ENCODE assay signal across 8 mouse cellular contexts in genomic region chr13:42917251-42917650, GRCm38 (mm10).
A peak's percentile ranks its signal among the peaks of the same experiment; 100 is the strongest.
DNase-seq lines count a peak whose midpoint lies in the region; ATAC-seq lines count a peak whose summit lies in the region.

No protein-coding gene starts in this region.

- DNase-seq in right cerebral cortex, postnatal 4 days: peak; percentile 66
- DNase-seq in right cerebral cortex, postnatal 36 days (ENCODE audit: low spot score in 2 of 2): no peak
- no peak for DNase-seq in embryonic facial prominence, embryonic 14.5 days (ENCODE audit: low spot score)
- DNase-seq in hindbrain, embryonic 14.5 days (ENCODE audit: low spot score): peak; percentile 61
- peak; percentile 56 to 63 for DNase-seq in layer of hippocampus, postnatal 25 days (ENCODE audit: extremely low spot score in 1 of 2, low spot score in 1 of 2)
- no peak for DNase-seq in thymus, postnatal 25 days
- DNase-seq in spleen, adult 12 weeks (ENCODE audit: low spot score): no peak

- H3K9ac ChIP-seq in embryonic facial prominence, embryonic 14.5 days (ENCODE audit: low read depth, low read length): no peak overlapping the region
- H3K9ac ChIP-seq in hindbrain, embryonic 14.5 days: peak overlapping the region; percentile 75
- 0 out of 2 replicates have a peak overlapping the region, but pooled peaks have one; percentile 86 for H3K9ac ChIP-seq in midbrain, embryonic 16.5 days (ENCODE audit: low read depth, low read length)

- no peaks in the 10 kb centered on the region for H3K9me3 ChIP-seq in embryonic facial prominence, embryonic 14.5 days (ENCODE audit: control insufficient read depth, low read length)
- H3K9me3 ChIP-seq in hindbrain, embryonic 14.5 days (ENCODE audit: control insufficient read depth, low read length): no peaks in the 10 kb centered on the region
- no peaks in the 10 kb centered on the region for H3K9me3 ChIP-seq in midbrain, embryonic 16.5 days (replicated peaks; ENCODE audit: control insufficient read depth, low read length, poor library complexity, severe bottlenecking)

- H3K27ac ChIP-seq in embryonic facial prominence, embryonic 14.5 days (replicated peaks; ENCODE audit: low read depth, low read length): no peak overlapping the region
- H3K27ac ChIP-seq in hindbrain, embryonic 14.5 days: no peak overlapping the region
- no peak overlapping the region for H3K27ac ChIP-seq in midbrain, embryonic 16.5 days (ENCODE audit: low read length)

- peak overlapping the region; percentile 66 for H3K4me3 ChIP-seq in embryonic facial prominence, embryonic 14.5 days (ENCODE audit: low read depth, low read length)
- peak overlapping the region; percentile 66 for H3K4me3 ChIP-seq in hindbrain, embryonic 14.5 days (replicated peaks; ENCODE audit: low read length)
- peak overlapping the region; percentile 72 for H3K4me3 ChIP-seq in midbrain, embryonic 16.5 days (ENCODE audit: low read depth, low read length)

- WGBS in embryonic facial prominence, embryonic 14.5 days: 23% methylated on average over 6 of the region's 6 CpGs
- WGBS in hindbrain, embryonic 14.5 days: 36% methylated on average over 6 of the region's 6 CpGs
- 33% methylated on average over 6 of the region's 6 CpGs for WGBS in midbrain, embryonic 16.5 days

- H3K4me1 ChIP-seq in embryonic facial prominence, embryonic 14.5 days (ENCODE audit: control insufficient read depth, insufficient read depth, low read length): peaks cover 12% of the 10 kb centered on the region; the same call in 1 of the 2 replicates
- peaks cover 18% of the 10 kb centered on the region for H3K4me1 ChIP-seq in hindbrain, embryonic 14.5 days (replicated peaks; ENCODE audit: control insufficient read depth, insufficient read depth, low read length)
- peaks cover 19% of the 10 kb centered on the region for H3K4me1 ChIP-seq in midbrain, embryonic 16.5 days (ENCODE audit: control insufficient read depth, insufficient read depth, low read length)

- H3K36me3 ChIP-seq in embryonic facial prominence, embryonic 14.5 days (ENCODE audit: control insufficient read depth, insufficient read depth, low read length): no peaks in the 10 kb centered on the region
- H3K36me3 ChIP-seq in hindbrain, embryonic 14.5 days (replicated peaks; ENCODE audit: control insufficient read depth, insufficient read depth): no peaks in the 10 kb centered on the region
- H3K36me3 ChIP-seq in midbrain, embryonic 16.5 days (ENCODE audit: control insufficient read depth, insufficient read depth, low read length): no peaks in the 10 kb centered on the region

- H3K4me2 ChIP-seq in embryonic facial prominence, embryonic 14.5 days (ENCODE audit: low read depth, low read length): peak overlapping the region; percentile 100
- peak overlapping the region; percentile 100 for H3K4me2 ChIP-seq in hindbrain, embryonic 14.5 days (replicated peaks)
- H3K4me2 ChIP-seq in midbrain, embryonic 16.5 days (ENCODE audit: low read length): peak overlapping the region; percentile 99

- ATAC-seq in embryonic facial prominence, embryonic 14.5 days (ENCODE audit: low read depth): 0 out of 2 replicates have a peak, but pooled peaks have one; percentile 30
- ATAC-seq in hindbrain, embryonic 14.5 days (ENCODE audit: low FRiP score): peak; percentile 59; the same call in 1 of the 2 replicates
- ATAC-seq in midbrain, embryonic 16.5 days: peak; percentile 46; the same call in 1 of the 2 replicates

- peaks cover 15% of the 10 kb centered on the region; the same call in 1 of the 2 replicates for H3K27me3 ChIP-seq in embryonic facial prominence, embryonic 14.5 days (replicated peaks; ENCODE audit: control insufficient read depth, insufficient read depth, low read length)
- H3K27me3 ChIP-seq in hindbrain, embryonic 14.5 days (ENCODE audit: control insufficient read depth, insufficient read depth, low read length): peaks cover 9% of the 10 kb centered on the region; the same call in 1 of the 2 replicates
- peaks cover 4% of the 10 kb centered on the region for H3K27me3 ChIP-seq in midbrain, embryonic 16.5 days (ENCODE audit: control insufficient read depth, insufficient read depth, low read depth, low read length)

Comparison
In these comparisons a context has a peak if more than half of its experiments do, and no peak if none do; other contexts are left out.
1. DNase-seq: peak in right cerebral cortex, postnatal 4 days (single experiment), hindbrain, embryonic 14.5 days (single experiment) and layer of hippocampus, postnatal 25 days (2 of 2); none in right cerebral cortex, postnatal 36 days (0 of 2), embryonic facial prominence, embryonic 14.5 days (single experiment), thymus, postnatal 25 days (single experiment) and spleen, adult 12 weeks (single experiment).
2. Peak in every context shown above with its lines, with median percentiles within 50 percentile points of each other: ATAC-seq, H3K4me2 ChIP-seq and H3K4me3 ChIP-seq.